In the genomic region with DNA sequence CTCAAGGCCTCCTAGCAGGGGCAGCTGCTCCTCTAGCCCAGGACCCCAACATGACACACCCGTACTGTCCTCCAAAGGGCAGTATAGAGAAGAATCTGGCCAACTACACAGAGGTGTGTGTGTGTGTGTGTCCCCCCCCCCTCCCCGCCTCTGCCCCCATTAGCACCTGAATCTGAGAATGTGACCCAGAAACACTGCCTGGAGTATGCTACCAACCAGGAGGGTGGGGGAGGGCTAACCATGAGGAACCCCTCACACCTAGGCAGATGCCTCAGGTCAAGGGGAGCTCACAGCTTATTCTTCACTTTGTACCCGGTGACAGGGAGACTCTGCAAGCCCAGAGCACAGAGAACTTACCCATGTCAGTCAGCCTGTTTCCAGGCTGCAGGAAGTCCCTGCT, we compare ENCODE assay signal across 9 mouse cellular contexts. TPM values are rescaled to one million over a fixed set of nuclear protein-coding genes. Genes with fewer than 3 reads are reported as not detected.
DNase-seq lines count a peak whose midpoint lies in the region; ATAC-seq lines count a peak whose summit lies in the region.
"Had no signal": no experiment of that assay in that cellular context is flagged by ENCODE, and none has a peak within 500 bp of the region (broad histone marks: within the 10 kb centered on the region; RNA-seq: fewer than 3 reads in every experiment).

No protein-coding gene starts in this region.

- ATAC-seq in kidney, embryonic 15.5 days (replicated peaks; ENCODE audit: low FRiP score) = no peak
- no peak for ATAC-seq in hindbrain, embryonic 15.5 days (ENCODE audit: low FRiP score, low read depth)
- no peak for ATAC-seq in midbrain, embryonic 14.5 days (ENCODE audit: low FRiP score, low TSS enrichment)

- H3K9ac ChIP-seq in kidney, embryonic 15.5 days = no peak overlapping the region
- peak overlapping the region; percentile 68 for H3K9ac ChIP-seq in hindbrain, embryonic 15.5 days
- peak overlapping the region; percentile 80 for H3K9ac ChIP-seq in midbrain, embryonic 14.5 days (replicated peaks; ENCODE audit: low read length)

- H3K36me3 ChIP-seq in kidney, embryonic 15.5 days = peaks cover 42% of the 10 kb centered on the region
- H3K36me3 ChIP-seq in embryonic facial prominence, embryonic 10.5 days (replicated peaks) = peaks cover 46% of the 10 kb centered on the region
- 0 out of 2 replicates have a peak, but pooled peaks cover 1% of the 10 kb centered on the region for H3K36me3 ChIP-seq in hindbrain, embryonic 15.5 days
- H3K36me3 ChIP-seq in midbrain, embryonic 14.5 days (ENCODE audit: control insufficient read depth, insufficient read depth, low read length) = peaks cover 16% of the 10 kb centered on the region

- DNase-seq in kidney, postnatal 10 days = no peak
- DNase-seq in embryonic facial prominence, embryonic 10.5 days (ENCODE audit: low spot score) = no peak
- no peak for DNase-seq in midbrain, embryonic 14.5 days
- no peak for DNase-seq in frontal cortex, postnatal 25 days (ENCODE audit: low spot score in 2 of 2)
- no peak for DNase-seq in layer of hippocampus, postnatal 36 days
- no peak for DNase-seq in left cerebral cortex, postnatal 36 days (ENCODE audit: low spot score in 2 of 2)

- H3K27ac ChIP-seq in kidney, embryonic 15.5 days = peak overlapping the region; percentile 100
- peak overlapping the region; percentile 97 for H3K27ac ChIP-seq in embryonic facial prominence, embryonic 10.5 days (replicated peaks)
- peak overlapping the region; percentile 98 for H3K27ac ChIP-seq in hindbrain, embryonic 15.5 days (replicated peaks)
- no peak overlapping the region for H3K27ac ChIP-seq in midbrain, embryonic 14.5 days (replicated peaks; ENCODE audit: low read depth, low read length)

- 57% methylated on average over 3 of the region's 3 CpGs for WGBS in kidney, embryonic 15.5 days
- WGBS in embryonic facial prominence, embryonic 10.5 days = 79% methylated on average over 3 of the region's 3 CpGs
- 69% methylated on average over 3 of the region's 3 CpGs for WGBS in hindbrain, embryonic 15.5 days
- WGBS in midbrain, embryonic 14.5 days = 87% methylated on average over 3 of the region's 3 CpGs

- H3K9me3 ChIP-seq in kidney, embryonic 15.5 days (replicated peaks) = no peaks in the 10 kb centered on the region
- no peaks in the 10 kb centered on the region for H3K9me3 ChIP-seq in embryonic facial prominence, embryonic 10.5 days
- no peaks in the 10 kb centered on the region for H3K9me3 ChIP-seq in hindbrain, embryonic 15.5 days
- no peaks in the 10 kb centered on the region for H3K9me3 ChIP-seq in midbrain, embryonic 14.5 days (ENCODE audit: control insufficient read depth, low read length)

- peak overlapping the region; percentile 94 for H3K4me3 ChIP-seq in kidney, embryonic 15.5 days (replicated peaks)
- H3K4me3 ChIP-seq in embryonic facial prominence, embryonic 10.5 days = peak overlapping the region; percentile 95
- peak overlapping the region; percentile 81 for H3K4me3 ChIP-seq in hindbrain, embryonic 15.5 days
- H3K4me3 ChIP-seq in midbrain, embryonic 14.5 days (replicated peaks; ENCODE audit: low read depth, low read length) = peak overlapping the region; percentile 78

- H3K4me1 ChIP-seq in kidney, embryonic 15.5 days = peaks cover 47% of the 10 kb centered on the region
- H3K4me1 ChIP-seq in embryonic facial prominence, embryonic 10.5 days = peaks cover 33% of the 10 kb centered on the region
- H3K4me1 ChIP-seq in hindbrain, embryonic 15.5 days (replicated peaks) = peaks cover 49% of the 10 kb centered on the region
- H3K4me1 ChIP-seq in midbrain, embryonic 14.5 days (ENCODE audit: control insufficient read depth, insufficient read depth, low read length) = peaks cover 24% of the 10 kb centered on the region

- peak overlapping the region; percentile 83 for H3K4me2 ChIP-seq in kidney, embryonic 15.5 days
- peak overlapping the region; percentile 65 for H3K4me2 ChIP-seq in hindbrain, embryonic 15.5 days
- H3K4me2 ChIP-seq in midbrain, embryonic 14.5 days (ENCODE audit: low read length) = peak overlapping the region; percentile 90

- H3K27me3 ChIP-seq in kidney, embryonic 15.5 days = no peaks in the 10 kb centered on the region
- H3K27me3 ChIP-seq in embryonic facial prominence, embryonic 10.5 days (replicated peaks; ENCODE audit: low read depth, poor library complexity, severe bottlenecking) = no peaks in the 10 kb centered on the region
- H3K27me3 ChIP-seq in hindbrain, embryonic 15.5 days = no peaks in the 10 kb centered on the region
- H3K27me3 ChIP-seq in midbrain, embryonic 14.5 days (ENCODE audit: control insufficient read depth, insufficient read depth, low read length) = no peaks in the 10 kb centered on the region

- intact Hi-C loops in left cerebral cortex, postnatal 36 days (cut with DNase I) = loop anchor here (2.0 kb wide), 1 partner anchor 35 kb away; no protein-coding TSS in a partner anchor

RNA-seq across cellular contexts. Expression of gene Ubald1, which starts 2.4 kb away (rescaled TPM):
- polyA plus RNA-seq in kidney, embryonic 15.5 days (2015; fragmentation: Nextera tagmentation; extraction: Ambion mirVana) = 37.4 and 39.7 TPM in 2 replicates
- polyA plus RNA-seq in embryonic facial prominence, embryonic 10.5 days (2016; fragmentation: Nextera tagmentation; extraction: Ambion mirVana) = 44.0 and 46.2 TPM in 2 replicates
- polyA plus RNA-seq in hindbrain, embryonic 15.5 days (2015; fragmentation: Nextera tagmentation; extraction: Ambion mirVana) = 51.1 and 69.2 TPM in 2 replicates
- polyA plus RNA-seq in midbrain, embryonic 14.5 days (2014; fragmentation: Nextera tagmentation; extraction: Ambion mirVana) = 49.4 and 53.2 TPM in 2 replicates
- 10 to 100 TPM; 91.3 to 94.9 TPM for total RNA-seq in layer of hippocampus, postnatal 36 days (2021)
- total RNA-seq in left cerebral cortex, postnatal 36 days (2021) = 10 to 100 TPM; 83.9 to 86.9 TPM

RNA-seq across cellular contexts. Expression of gene Mgrn1, which starts 8.3 kb away (rescaled TPM):
- polyA plus RNA-seq in kidney, embryonic 15.5 days (2015; fragmentation: Nextera tagmentation; extraction: Ambion mirVana) = 88.2 and 98.1 TPM in 2 replicates
- 64.9 and 72.0 TPM in 2 replicates for polyA plus RNA-seq in embryonic facial prominence, embryonic 10.5 days (2016; fragmentation: Nextera tagmentation; extraction: Ambion mirVana)
- polyA plus RNA-seq in hindbrain, embryonic 15.5 days (2015; fragmentation: Nextera tagmentation; extraction: Ambion mirVana) = 118 and 126 TPM in 2 replicates
- 117 and 123 TPM in 2 replicates for polyA plus RNA-seq in midbrain, embryonic 14.5 days (2014; fragmentation: Nextera tagmentation; extraction: Ambion mirVana)
- 100 to 1,000 TPM; 213 TPM for total RNA-seq in layer of hippocampus, postnatal 36 days (2021)
- total RNA-seq in left cerebral cortex, postnatal 36 days (2021) = 100 to 1,000 TPM; 207 to 218 TPM

RNA-seq across cellular contexts. Expression of gene 4930562C15Rik, which starts 42.5 kb away (rescaled TPM):
- polyA plus RNA-seq in kidney, embryonic 15.5 days (2015; fragmentation: Nextera tagmentation; extraction: Ambion mirVana) = 0.19 and 0.83 TPM in 2 replicates
- polyA plus RNA-seq in embryonic facial prominence, embryonic 10.5 days (2016; fragmentation: Nextera tagmentation; extraction: Ambion mirVana) = 0.25 and 0.66 TPM in 2 replicates
- polyA plus RNA-seq in hindbrain, embryonic 15.5 days (2015; fragmentation: Nextera tagmentation; extraction: Ambion mirVana) = 0.26 and 0.43 TPM in 2 replicates
- polyA plus RNA-seq in midbrain, embryonic 14.5 days (2014; fragmentation: Nextera tagmentation; extraction: Ambion mirVana) = 0.42 and 0.61 TPM in 2 replicates
- total RNA-seq in layer of hippocampus, postnatal 36 days (2021) = not detected
- not detected for total RNA-seq in left cerebral cortex, postnatal 36 days (2021)
- total RNA-seq: gastrocnemius, adult 8-10 months had no signal
